Mouse (Mus musculus) intestine, embryonic 15.5 days (tissue): ENCODE measurements around the gene Vps45. TPM values are rescaled to one million over a fixed set of nuclear protein-coding genes. Genes with fewer than 3 reads are reported as not detected.
"Not testable (repeated sequence)": the region's sequence is repeated elsewhere in the genome, so short reads cannot be mapped to it uniquely, and the experiment has no call there.

Experiments
- ATAC-seq: fragments of 200-750 bp; cut with Nextera tagmentation; 2 replicates; pipeline ENCODE4 v1.8.0; 2017; ENCODE audit warnings: moderate TSS enrichment, moderate library complexity
- H3K27ac ChIP-seq: fragments of 300-500 bp; sonication (generic); 2 replicates; pipeline ENCODE4 v1.5.1; 2015; ENCODE audit warnings: mild to moderate bottlenecking, inconsistent platforms
- H3K27me3 ChIP-seq: fragments of 300-500 bp; sonication (generic); replicated peaks from 2 replicates; pipeline ENCODE4 v1.6.1; 2015; ENCODE audit warnings: inconsistent platforms
- H3K36me3 ChIP-seq: fragments of 300-500 bp; sonication (generic); 2 replicates; pipeline ENCODE4 v1.6.1; 2015; ENCODE audit warnings: inconsistent platforms
- H3K4me1 ChIP-seq: fragments of 300-500 bp; sonication (generic); replicated peaks from 2 replicates; pipeline ENCODE4 v1.6.1; 2015; ENCODE audit warnings: inconsistent platforms
- H3K4me2 ChIP-seq: fragments of 300-500 bp; sonication (generic); replicated peaks from 2 replicates; pipeline ENCODE4 v1.6.1; 2015; ENCODE audit warnings: mild to moderate bottlenecking, inconsistent platforms
- H3K4me3 ChIP-seq: fragments of 300-500 bp; sonication (generic); replicated peaks from 2 replicates; pipeline ENCODE4 v1.5.1; 2015; ENCODE audit warnings: inconsistent platforms
- H3K9ac ChIP-seq: fragments of 300-500 bp; sonication (generic); 2 replicates; pipeline ENCODE4 v1.6.1; 2015; ENCODE audit warnings: inconsistent platforms
- H3K9me3 ChIP-seq: fragments of 300-500 bp; sonication (generic); 2 replicates; pipeline ENCODE4 v1.6.1; 2016; ENCODE audit warnings: inconsistent platforms
- WGBS: fragments of 180-500 bp; shearing (Covaris S2); methylation state at CpG from one replicate; pipeline ENCODE4 v1.1.7; 2015; 5-methylcytosine and 5-hydroxymethylcytosine counted together
- polyA plus RNA-seq: library from polyadenylated mRNA; unstranded; fragments of >200 nt; fragmentation: Nextera tagmentation; extraction: Ambion mirVana; gene quantifications from 2 replicates; pipeline ENCODE4 v1.2.1, GENCODE M21; 2015

The Vps45 gene
- polyA plus RNA-seq, 1 experiment from 2014 or later, result 28.4 TPM

GRCm38 (mm10) chr3:95972873-95973634, 85.2 kb downstream of the Vps45 start:
- H3K27ac ChIP-seq, result peak overlapping the region; percentile 41; the same call in 1 of the 2 replicates

GRCm38 (mm10) chr3:95972251-95972872, 85.9 kb downstream of the Vps45 start:
- H3K4me3 ChIP-seq, result peak overlapping the region; percentile 23; the same call in 1 of the 2 replicates
- H3K27me3 ChIP-seq, result 0 out of 2 replicates have a peak, but pooled peaks cover 14% of the 10 kb centered on the region
- H3K27ac ChIP-seq, result no peak overlapping the region
- H3K9me3 ChIP-seq, result no peaks in the 10 kb centered on the region
- ATAC-seq, result no peak
- no peaks in the 10 kb centered on the region for H3K36me3 ChIP-seq
- peak overlapping the region; percentile 69 for H3K4me2 ChIP-seq
- H3K9ac ChIP-seq, result peak overlapping the region; percentile 32; the same call in 1 of the 2 replicates
- 80% methylated on average over 12 of the region's 12 CpGs for WGBS
- no peaks in the 10 kb centered on the region for H3K4me1 ChIP-seq

More at GRCm38 (mm10) chr3:95972873-95973634, 85.2 kb downstream of the Vps45 start:
- 9% methylated on average over 34 of the region's 34 CpGs for WGBS
- no peaks in the 10 kb centered on the region for H3K36me3 ChIP-seq
- H3K4me2 ChIP-seq, result peak overlapping the region; percentile 69
- H3K4me3 ChIP-seq, result peak overlapping the region; percentile 23
- H3K9ac ChIP-seq, result peak overlapping the region; percentile 32
- peak; percentile 47; the same call in 1 of the 2 replicates for ATAC-seq
- H3K27me3 ChIP-seq, result 0 out of 2 replicates have a peak, but pooled peaks cover 14% of the 10 kb centered on the region
- H3K4me1 ChIP-seq, result no peaks in the 10 kb centered on the region
- no peaks in the 10 kb centered on the region for H3K9me3 ChIP-seq

GRCm38 (mm10) chr3:95970661-95971060, 87.6 kb downstream of the Vps45 start:
- not testable (repeated sequence) for H3K9me3 ChIP-seq, H3K36me3 ChIP-seq, H3K27ac ChIP-seq, H3K4me3 ChIP-seq, H3K4me2 ChIP-seq, H3K4me1 ChIP-seq, ATAC-seq, H3K9ac ChIP-seq
- 0 out of 2 replicates have a peak, but pooled peaks cover 14% of the 10 kb centered on the region for H3K27me3 ChIP-seq
- WGBS, result 55% methylated on average over 7 of the region's 7 CpGs

- WGBS, result 64% methylated on average over 1 of the region's 1 CpGs
- Histone ChIP-seq H3K9me3 (no peaks in the 10 kb centered on the region), H3K36me3 (no peaks in the 10 kb centered on the region), H3K4me1 (0 out of 2 replicates have a peak, but pooled peaks cover 3% of the 10 kb centered on the region), H3K4me2 (no peak overlapping the region), H3K4me3 (no peak overlapping the region), H3K27ac (no peak overlapping the region), H3K27me3 (0 out of 2 replicates have a peak, but pooled peaks cover 5% of the 10 kb centered on the region), H3K9ac (no peak overlapping the region)
- no peak for ATAC-seq
Observed at GRCm38 (mm10) chr3:95969277-95969676, 89.0 kb downstream of the Vps45 start.

- Histone ChIP-seq H3K4me1 (0 out of 2 replicates have a peak, but pooled peaks cover 3% of the 10 kb centered on the region), H3K9me3 (no peaks in the 10 kb centered on the region), H3K27me3 (no peaks in the 10 kb centered on the region), H3K27ac (no peak overlapping the region), H3K9ac (no peak overlapping the region), H3K36me3 (no peaks in the 10 kb centered on the region), H3K4me2 (peak overlapping the region; percentile 34; the same call in 1 of the 2 replicates), H3K4me3 (no peak overlapping the region)
- 7% methylated on average over 7 of the region's 7 CpGs for WGBS
- no peak for ATAC-seq
Observed at GRCm38 (mm10) chr3:95965518-95966451, 92.5 kb downstream of the Vps45 start.

GRCm38 (mm10) chr3:95963681-95964080, 94.6 kb downstream of the Vps45 start:
- Histone ChIP-seq H3K9ac (no peak overlapping the region), H3K27ac (no peak overlapping the region), H3K27me3 (no peaks in the 10 kb centered on the region), H3K9me3 (no peaks in the 10 kb centered on the region), H3K36me3 (no peaks in the 10 kb centered on the region), H3K4me2 (no peak overlapping the region), H3K4me1 (0 out of 2 replicates have a peak, but pooled peaks cover 3% of the 10 kb centered on the region), H3K4me3 (no peak overlapping the region)
- 40% methylated on average over 4 of the region's 4 CpGs for WGBS
- no peak for ATAC-seq

GRCm38 (mm10) chr3:95963230-95963629, 95.0 kb downstream of the Vps45 start:
- Histone ChIP-seq H3K4me2 (no peak overlapping the region), H3K36me3 (no peaks in the 10 kb centered on the region), H3K4me1 (0 out of 2 replicates have a peak, but pooled peaks cover 3% of the 10 kb centered on the region), H3K9me3 (no peaks in the 10 kb centered on the region), H3K9ac (no peak overlapping the region), H3K4me3 (no peak overlapping the region), H3K27me3 (no peaks in the 10 kb centered on the region), H3K27ac (no peak overlapping the region)
- no peak for ATAC-seq
- 54% methylated on average over 2 of the region's 2 CpGs for WGBS

- H3K4me1 ChIP-seq, H3K4me2 ChIP-seq, H3K27ac ChIP-seq, H3K4me3 ChIP-seq, H3K36me3 ChIP-seq, H3K27me3 ChIP-seq, ATAC-seq, H3K9ac ChIP-seq, H3K9me3 ChIP-seq: not testable (repeated sequence)
- WGBS, result 82% methylated on average over 8 of the region's 8 CpGs
Observed at GRCm38 (mm10) chr3:95962182-95962581, 96.1 kb downstream of the Vps45 start.

- no peak for ATAC-seq
- 93% methylated on average over 1 of the region's 1 CpGs for WGBS
- Histone ChIP-seq H3K27me3 (no peaks in the 10 kb centered on the region), H3K4me2 (no peak overlapping the region), H3K4me3 (no peak overlapping the region), H3K36me3 (no peaks in the 10 kb centered on the region), H3K9me3 (no peaks in the 10 kb centered on the region), H3K4me1 (no peaks in the 10 kb centered on the region), H3K27ac (no peak overlapping the region), H3K9ac (no peak overlapping the region)
Observed at GRCm38 (mm10) chr3:95959807-95960206, 98.5 kb downstream of the Vps45 start.

GRCm38 (mm10) chr3:95959082-95959481, 99.2 kb downstream of the Vps45 start:
- Histone ChIP-seq H3K9me3 (no peaks in the 10 kb centered on the region), H3K36me3 (no peaks in the 10 kb centered on the region), H3K4me2 (no peak overlapping the region), H3K9ac (no peak overlapping the region), H3K27me3 (no peaks in the 10 kb centered on the region), H3K27ac (no peak overlapping the region), H3K4me1 (no peaks in the 10 kb centered on the region), H3K4me3 (no peak overlapping the region)
- 76% methylated on average over 5 of the region's 5 CpGs for WGBS
- no peak for ATAC-seq

GRCm38 (mm10) chr3:95957359-95958148, 100.7 kb downstream of the Vps45 start:
- no peak overlapping the region for H3K4me3 ChIP-seq
- no peak overlapping the region for H3K9ac ChIP-seq
- ATAC-seq, result no peak
- H3K9me3 ChIP-seq, result no peaks in the 10 kb centered on the region
- no peaks in the 10 kb centered on the region for H3K36me3 ChIP-seq
- H3K4me2 ChIP-seq, result no peak overlapping the region
- no peak overlapping the region for H3K27ac ChIP-seq
- 59% methylated on average over 8 of the region's 8 CpGs for WGBS
- no peaks in the 10 kb centered on the region for H3K27me3 ChIP-seq
- H3K4me1 ChIP-seq, result no peaks in the 10 kb centered on the region
